Mouse (Mus musculus): Measurements from ENCODE around the gene Defb48.

- TF ChIP-seq CTCF (IDR thresholded peaks at IDR 0.05; ENCODE audit: insufficient read depth, low read depth, low read length) (no peak), POLR2A (IDR thresholded peaks at IDR 0.05; ENCODE audit: insufficient read depth, low read depth, low read length) (no peak)
These were observed 27.2 kb upstream of the Defb48 start, which contains the start of gene Defb43 for GRCm38 (mm10) chr14:63011471-63011870.

Measured in olfactory bulb, adult 2 months (tissue).